Mouse (Mus musculus) lung, adult 2 months (tissue): ENCODE results near the gene Fam214a.

Experiments
- CTCF ChIP-seq: fragments of 200-500 bp; IDR thresholded peaks from 2 replicates; pipeline ENCODE4 v1.5.1; 2011; ENCODE audit warnings: mild to moderate bottlenecking, low read length, control low read depth; ENCODE audit not compliant: insufficient read depth
- POLR2A ChIP-seq: fragments of 200-500 bp; IDR thresholded peaks from 2 replicates; pipeline ENCODE4 v1.6.1; 2011; ENCODE audit warnings: low read depth, mild to moderate bottlenecking, control low read depth, low read length, borderline replicate concordance; ENCODE audit errors: extremely low read depth

- no peak for TF ChIP-seq POLR2A
- TF ChIP-seq CTCF = 0 out of 2 replicates have a peak, but pooled peaks have one; percentile 16
Observed at GRCm38 (mm10) chr9:75033141-75033540, 80.5 kb downstream of the Fam214a start.
